Mouse (Mus musculus) thymus, postnatal 14 days (tissue): ENCODE results near the gene Vwce.

Source experiments
- DNase-seq: peaks from one replicate; pipeline ENCODE4 v3.0.0; 2021

The Vwce gene

DNA sequence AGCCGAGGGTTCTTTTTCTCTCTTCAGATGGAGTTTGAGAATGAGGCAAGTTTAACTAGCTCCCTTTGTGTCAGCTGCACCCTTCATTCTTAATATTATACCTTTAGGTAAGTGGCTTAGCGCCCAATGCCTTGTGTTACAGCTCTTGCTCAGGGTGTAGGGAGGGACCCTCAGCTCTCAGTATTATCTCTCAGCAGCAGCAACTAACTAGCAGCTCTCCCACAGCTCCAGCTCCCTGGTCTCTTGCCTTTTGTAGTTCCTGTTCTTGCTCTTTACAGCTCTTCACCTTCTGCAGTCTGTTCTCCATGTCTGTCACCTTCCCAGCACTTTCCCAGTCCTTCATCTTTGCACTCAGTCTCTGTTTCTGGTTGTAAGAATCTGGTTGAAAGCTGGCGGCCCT lies 57.6 kb downstream of the Vwce start:
- no peak for DNase-seq

DNA sequence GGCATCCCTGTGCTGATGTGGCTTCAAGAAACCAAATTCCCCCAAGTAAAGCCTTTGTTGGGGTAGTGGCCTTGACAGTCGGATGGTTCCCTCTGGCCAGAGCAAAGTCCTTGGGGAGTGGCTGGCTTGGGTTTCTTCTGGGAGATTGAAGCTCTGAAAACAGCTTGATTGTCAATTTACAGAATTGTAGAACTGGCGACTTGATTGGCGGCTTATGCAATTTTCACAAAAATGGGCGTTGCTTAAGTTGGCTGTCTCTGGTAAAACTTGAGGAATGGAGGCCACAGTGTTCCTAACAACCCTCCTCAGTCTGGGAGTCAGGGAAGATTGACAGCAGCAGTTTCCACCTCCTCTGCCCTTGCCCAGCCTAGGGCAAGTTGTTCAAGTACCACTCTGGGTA lies 58.3 kb downstream of the Vwce start:
- DNase-seq: no peak

DNA sequence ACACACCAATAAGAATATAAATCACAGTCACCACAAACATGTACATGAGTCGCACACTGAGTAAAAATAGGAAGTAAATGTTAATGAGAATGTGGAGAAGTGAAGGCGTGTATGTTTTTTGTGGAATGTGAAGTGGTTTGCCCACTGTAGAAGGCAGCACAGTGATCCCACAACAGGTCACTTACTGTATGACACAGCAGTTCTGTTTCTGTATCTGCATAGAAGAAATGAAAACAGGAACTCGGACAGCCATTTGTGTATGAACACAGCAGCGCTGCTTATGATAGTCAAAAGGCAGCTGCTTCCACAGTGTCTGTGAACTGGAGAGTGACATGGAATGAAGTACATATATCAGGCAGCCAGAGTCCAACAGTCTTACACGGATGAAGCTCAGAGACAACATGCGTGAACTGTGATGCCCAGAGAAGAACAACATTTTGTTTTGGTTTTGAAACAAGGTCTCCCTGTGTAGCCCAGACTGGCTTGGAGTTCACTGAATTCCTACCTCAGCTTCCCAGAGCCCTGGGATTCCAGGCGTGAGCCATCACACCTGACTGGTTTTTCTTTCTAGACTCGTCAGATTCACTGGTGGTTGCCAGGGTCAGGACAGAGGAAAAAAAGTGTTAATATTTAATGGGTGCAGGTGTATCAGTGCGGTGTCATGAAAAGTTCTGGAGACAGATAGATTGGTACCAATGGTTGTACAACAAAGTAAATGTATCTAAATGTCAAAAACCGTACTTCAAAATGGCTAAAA lies 60.1 kb downstream of the Vwce start:
- no peak for DNase-seq

DNA sequence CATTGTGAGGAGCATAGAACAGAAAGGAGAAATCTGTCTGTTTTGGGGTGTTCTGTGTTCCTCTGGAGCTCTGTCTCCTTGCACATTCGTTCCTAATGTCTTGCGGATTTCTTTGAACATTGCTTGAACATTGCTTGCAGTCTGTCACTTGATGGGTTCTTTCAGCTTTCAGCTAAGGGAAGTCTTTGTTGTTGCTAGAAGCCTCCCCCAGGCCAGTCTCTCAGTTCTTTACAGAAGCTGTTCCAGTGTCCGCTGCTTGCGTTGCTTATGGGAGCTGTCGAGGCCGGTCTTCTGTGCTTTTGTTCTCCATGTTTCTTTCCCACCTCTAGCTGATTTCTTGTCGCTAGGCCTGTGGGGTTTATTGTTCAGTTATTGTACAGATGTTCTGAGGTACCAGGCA lies 61.8 kb downstream of the Vwce start:
- DNase-seq: no peak

DNA sequence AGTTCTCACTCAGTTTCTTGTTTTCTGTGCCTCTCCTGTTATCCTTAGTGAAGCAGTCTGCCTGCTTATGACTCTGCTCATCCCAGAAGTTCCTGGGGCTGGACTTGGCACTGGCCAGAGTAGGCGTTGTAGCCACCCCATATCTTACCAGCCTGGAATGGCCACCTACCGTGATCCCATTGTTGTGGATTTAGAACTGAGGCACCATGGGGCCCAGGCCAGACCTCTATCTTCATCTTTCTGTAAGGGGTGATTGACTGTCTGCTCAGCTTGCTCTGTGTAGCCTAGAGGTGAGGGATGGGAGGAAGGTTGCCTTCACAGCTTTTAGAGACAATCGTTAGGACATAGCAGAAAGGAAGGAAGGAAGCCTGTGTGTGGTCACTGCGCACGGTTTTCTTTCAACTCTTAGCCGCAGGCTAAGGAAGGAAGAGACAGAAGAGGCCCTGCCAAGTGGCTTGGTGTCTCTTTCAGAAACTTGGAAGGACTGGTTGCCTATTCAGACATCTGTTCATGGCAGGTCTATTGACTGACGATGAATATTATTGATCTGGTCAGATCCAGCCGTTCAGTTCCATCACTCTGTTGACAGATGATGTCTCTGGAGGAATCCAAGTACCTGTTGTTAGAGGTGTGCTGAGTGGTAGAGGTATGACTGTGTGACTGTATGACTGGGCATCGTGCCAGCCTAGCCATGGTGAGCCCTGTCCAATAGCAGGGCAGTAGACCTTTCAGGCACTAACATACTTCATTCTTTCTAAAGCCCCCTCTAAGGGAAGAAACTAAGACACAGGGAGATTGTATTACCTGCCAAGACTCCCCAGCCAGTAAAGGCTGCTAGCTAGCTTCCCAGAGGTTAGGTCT lies 64.3 kb downstream of the Vwce start:
- no peak for DNase-seq

DNA sequence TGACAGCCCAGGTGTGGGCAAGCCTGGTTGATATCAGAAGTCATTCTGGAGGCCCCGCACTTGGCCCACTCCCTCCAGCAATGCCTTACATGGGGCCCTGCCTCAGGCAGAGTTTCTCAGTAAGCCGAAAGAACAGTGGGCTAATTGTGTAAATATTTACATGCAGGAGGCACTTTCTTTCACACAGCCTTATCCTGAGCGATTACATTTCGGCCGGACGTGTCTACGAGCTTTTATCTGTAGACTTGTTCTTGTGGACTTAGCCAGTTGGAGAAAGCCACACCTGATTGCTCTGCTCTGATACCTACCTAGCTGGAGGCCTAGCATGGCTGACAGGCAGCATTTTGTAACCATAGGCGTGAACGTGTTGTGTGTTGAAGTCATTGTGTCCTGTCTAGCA lies 65.8 kb downstream of the Vwce start:
- DNase-seq: no peak

DNA sequence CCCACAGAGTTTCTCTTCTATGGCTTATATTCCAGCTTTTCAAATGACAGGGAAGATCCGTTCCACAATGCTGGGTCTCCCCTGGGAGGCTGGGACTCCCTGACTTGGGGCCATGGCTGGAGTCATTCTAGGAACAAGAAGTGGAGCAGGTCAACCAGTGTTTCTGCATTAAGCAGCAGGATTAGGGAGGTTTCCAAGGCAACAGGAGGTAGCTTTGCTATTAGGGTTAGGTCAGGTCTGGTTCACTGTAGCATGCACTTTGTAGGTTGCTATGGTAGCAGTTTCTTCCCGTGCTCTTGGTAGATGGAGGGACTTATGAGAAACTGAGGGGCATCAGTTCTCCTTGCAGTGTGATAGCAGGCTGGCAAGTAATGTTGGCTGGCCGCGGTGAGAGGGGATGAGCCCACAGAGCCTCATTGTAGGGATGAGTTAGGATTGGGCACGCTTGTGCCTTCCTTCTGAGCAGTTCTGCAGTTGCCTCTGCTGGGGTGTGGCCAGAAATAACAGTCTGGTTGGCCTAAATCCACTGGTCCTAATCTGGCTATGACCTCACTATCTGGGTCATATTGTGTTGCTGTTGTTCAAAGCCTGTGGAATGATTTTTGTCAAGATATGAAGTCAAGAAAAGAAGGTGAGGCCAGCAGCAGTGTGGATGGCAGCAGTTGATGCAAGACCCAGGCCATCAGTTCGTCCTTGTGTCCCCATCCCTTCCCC lies 67.2 kb downstream of the Vwce start:
- DNase-seq: no peak

DNA sequence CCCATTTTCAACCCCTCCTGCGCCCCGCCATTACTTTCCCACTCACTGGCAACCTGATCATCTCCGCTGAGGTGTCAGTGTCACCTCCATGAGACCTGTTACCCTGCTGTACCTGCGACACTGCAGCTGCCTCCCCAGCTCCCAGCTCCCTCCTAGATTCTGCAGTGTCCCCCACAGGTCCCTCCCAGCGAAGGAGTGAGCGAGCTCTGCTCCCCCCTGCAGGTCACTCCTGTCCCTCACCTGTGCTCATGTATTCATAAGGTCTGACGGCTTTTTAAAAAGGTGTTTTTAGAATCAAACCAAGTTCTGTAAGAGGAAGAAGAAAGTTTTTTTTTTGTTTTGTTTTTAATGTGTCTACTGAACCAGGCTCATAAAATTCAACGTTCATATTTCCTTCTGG lies 68.1 kb downstream of the Vwce start:
- DNase-seq: no peak

DNA sequence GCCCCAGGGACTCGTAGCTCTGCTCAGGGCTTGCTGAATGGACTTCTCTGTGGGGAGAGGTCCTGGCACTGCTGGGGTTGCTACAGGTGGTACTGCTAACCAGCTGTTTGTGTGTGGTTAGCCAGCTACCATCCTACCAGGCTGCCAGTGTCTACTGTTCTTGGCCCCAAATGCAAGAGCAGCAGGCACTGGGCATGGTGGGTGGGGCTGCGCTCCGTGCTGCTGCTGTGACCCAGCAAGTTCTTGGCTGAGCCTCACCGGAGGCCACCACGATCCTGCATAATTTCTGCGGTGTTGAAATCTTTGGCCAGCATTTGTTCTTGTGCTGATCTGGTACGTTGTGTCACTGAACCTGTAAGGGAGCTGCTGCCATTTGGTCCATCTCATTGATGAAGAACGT lies 69.5 kb downstream of the Vwce start:
- DNase-seq: no peak

DNA sequence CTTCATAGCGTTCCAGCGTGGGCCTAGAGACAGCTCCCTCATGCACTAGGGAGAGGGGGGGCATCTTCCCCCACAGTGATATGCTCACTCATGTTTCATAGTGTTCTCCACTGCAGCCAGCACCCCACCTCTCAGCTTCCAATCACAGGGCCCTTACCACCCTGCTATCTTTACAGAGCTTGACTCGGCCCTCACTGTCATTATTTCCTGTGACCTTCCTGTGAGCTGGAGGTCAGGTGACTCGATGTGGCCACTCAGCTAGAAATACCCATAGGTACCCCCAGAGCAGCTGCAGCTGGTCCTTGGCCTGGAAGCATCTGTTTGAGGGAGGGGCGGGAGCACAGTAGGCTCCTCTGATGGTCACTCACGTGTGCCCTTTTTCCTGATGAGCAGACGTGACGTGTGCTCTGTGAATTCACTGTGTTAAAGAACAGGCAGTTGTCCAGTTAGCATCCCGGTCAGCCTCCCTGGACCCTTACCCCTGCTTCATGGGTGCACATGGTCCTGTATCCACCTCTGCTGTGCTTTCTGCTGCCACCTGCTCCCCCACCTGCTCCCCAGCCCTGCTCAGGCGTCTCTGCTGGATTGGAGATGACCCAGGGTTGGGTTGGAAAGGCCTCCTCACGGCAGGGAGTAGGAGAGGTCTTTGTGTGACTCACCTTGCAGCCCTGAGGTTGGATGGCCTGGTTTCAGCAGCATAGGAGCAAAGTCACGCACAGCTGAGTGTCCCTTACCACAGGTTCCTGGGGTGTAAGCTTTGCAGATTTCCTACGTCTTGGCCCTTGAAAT lies 73.3 kb downstream of the Vwce start:
- no peak for DNase-seq

DNA sequence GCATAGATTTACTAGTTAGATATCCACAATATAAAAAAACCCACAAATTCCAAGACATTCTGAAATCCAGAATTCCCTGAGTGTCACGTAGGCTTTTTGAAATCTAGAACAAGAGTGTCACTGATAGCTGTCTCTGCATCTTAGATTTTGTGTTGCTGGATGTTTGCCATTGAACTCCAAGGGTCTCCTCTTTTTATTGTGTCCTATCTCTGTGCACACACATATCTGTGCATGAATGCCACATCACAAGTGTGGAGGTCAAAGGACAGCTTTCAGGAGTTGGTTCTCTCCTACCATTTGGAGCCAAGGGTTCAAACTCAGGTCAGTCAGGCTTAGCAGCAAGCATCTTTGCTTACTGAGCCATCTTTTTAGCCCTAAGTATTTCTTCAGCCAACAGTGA lies 73.9 kb downstream of the Vwce start:
- no peak for DNase-seq

DNA sequence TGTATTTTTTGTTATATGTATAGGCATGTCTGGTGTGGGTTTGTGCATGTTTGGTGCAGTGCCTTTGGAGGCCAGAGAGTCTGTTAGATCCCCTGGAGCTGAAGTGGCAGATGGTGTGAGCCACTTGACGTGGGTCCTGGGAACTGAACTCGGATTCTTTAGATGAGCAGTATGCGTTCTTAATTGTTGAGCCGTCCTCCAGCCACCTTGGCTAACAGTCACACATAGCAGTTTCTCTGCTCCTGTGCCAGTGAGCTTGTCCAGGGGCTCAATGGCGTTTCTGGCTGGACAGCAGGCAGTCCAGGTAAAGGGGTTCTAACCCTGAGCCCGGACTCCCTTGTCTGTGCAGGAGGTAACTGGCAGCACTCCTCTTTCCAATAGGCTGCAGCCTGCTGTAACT lies 74.9 kb downstream of the Vwce start:
- no peak for DNase-seq

DNA sequence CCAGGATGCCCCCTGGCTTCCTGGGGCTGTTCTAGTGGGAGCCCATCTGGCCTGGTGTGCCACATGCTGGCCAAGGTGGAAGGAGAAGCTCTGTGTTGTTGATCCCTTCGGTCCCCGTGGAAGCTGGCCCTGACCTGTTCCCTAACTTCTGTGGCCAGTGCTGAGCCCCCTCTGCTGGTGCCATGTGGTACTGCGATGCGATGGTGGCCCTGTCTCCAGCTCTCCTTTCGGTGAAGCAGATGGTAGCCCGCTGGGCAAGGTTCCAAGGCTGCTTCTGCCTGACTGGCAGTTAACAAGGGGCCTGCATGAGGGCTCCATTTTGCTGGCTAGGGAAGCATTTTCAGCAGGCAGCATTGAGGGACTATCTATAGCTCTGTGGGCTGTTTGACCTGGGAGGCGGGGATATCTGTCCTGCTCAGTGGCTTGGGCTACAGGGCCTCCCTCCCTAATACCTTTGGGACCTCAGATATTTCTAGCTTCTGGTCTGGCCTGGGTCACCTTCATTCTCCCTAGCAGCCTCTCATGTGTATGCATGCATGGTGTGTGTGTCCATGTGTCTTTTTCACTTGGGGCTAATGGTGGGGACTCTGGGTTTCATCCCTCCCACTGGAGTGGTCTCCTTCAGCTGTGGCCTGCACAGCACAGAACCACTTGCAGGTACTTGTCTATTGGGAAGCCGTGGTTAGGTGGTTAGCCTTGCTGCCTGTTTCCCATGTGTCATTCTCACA lies 75.5 kb downstream of the Vwce start:
- peak; percentile 90 for DNase-seq

DNA sequence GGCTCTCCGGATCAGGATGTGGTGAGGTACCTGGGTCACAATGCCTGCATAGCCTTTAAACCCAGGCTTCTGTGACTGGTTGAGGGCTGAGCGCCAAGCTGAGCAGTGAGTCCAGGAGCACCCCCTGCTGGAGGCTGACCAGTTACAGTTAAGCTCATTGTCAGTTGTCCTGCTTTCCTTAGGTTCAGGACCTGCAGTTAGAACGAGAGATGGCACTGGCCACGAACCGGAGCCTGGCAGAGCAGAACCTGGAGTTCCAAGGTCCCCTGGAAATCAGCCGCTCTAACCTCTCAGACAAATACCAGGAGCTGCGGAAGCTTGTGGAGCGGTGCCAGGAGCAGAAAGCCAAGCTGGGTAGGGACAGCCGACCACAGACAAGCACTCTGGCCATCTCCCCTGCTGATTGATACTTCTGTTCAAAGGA lies 76.1 kb downstream of the Vwce start:
- peak; percentile 71 for DNase-seq

DNA sequence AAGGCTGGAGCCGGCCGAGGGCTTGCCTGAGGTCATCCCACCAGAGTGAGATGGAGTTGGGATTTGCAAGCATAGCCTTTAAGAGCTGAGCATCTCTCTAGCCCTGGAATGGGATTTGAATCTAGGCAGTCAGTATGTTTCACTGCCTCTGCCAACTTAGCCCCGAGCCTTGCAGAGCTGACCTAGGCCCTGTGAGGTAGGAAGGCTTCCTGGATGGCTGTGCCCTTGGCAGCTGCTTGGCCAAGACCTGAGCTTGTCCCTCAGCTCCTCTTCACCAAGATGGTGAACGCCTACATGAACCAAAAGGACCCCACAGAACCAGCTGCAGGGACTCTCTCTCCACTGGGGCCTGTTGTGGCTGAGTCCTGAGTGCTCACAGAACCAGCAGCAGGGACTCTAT lies 76.7 kb downstream of the Vwce start:
- DNase-seq: no peak

DNA sequence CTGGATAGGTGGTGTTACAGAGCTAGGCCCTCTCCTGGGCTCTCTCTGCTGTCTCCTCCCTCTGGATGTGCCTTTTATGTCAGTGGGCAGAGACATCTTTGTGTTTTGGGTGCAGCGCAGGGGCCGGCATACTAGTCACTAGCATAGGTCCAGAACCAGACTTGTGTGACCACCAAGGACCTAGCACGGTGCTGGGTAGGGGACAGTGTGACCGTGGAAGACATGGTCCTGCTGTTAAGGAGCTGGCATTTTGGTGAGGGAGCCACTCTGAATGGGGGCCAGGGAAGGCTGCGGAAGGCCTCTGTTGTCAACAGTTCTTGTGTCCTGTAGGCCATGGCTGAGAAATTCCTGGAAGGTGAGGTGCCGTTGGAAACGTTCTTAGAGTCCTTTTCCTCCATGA lies 78.2 kb downstream of the Vwce start:
- no peak for DNase-seq

DNA sequence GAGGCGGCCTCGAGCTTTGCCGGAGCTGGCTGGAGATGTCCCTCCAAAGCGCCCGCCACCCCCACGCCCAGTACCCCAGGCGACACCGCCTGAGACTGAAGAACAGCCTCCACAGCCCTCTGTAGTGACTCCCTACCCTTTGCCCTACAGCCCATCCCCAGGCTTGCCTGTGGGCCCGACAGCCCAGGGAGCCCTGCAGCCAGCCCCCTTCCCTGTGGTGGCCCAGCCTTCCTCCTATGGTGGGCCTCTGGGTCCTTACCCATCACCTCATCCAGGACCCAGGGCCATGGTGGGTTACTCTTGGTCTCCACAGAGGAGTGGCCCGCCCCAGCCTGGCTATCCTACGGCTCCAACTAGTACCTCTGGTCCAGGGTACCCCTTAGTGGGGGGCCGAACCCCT lies 78.6 kb downstream of the Vwce start:
- no peak for DNase-seq

DNA sequence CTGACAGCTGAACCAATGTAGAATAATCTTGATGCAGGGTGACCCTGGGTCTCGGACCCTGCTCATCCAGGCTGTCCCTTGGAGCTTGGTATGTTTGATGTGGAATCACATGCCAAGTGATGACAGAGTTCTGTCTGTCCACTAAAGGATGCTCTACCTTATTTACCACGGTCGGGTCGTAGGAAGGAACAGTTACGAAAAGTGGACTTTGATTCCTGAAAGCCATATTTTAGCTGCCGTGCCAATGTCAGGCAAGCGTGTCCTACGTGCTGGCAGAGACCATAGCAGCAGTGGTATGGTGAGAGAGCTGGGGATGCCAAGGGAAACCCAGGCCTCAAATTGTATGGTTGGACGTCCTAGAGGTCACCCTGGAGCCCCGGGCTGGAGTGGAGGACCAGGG lies 79.5 kb downstream of the Vwce start:
- DNase-seq: no peak

DNA sequence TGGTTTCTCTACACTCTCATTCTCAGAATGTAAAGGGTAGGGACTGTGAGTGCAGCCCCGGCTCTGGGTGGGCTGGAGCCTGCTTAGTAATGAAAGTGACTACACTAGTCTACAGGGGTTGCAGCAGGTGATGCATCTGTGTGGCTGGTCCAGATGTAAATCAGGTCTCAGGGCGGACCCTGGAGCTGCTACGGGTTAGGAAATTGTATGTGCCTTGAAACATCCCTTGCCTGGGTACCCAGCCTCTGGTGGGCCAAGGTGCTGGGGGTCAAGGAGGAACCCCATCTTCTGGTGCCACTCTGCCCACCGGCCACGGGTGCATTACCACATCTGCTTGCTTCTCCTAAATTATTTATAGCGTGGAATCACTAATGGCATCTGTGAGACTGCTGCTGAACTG lies 80.2 kb downstream of the Vwce start:
- DNase-seq: no peak

DNA sequence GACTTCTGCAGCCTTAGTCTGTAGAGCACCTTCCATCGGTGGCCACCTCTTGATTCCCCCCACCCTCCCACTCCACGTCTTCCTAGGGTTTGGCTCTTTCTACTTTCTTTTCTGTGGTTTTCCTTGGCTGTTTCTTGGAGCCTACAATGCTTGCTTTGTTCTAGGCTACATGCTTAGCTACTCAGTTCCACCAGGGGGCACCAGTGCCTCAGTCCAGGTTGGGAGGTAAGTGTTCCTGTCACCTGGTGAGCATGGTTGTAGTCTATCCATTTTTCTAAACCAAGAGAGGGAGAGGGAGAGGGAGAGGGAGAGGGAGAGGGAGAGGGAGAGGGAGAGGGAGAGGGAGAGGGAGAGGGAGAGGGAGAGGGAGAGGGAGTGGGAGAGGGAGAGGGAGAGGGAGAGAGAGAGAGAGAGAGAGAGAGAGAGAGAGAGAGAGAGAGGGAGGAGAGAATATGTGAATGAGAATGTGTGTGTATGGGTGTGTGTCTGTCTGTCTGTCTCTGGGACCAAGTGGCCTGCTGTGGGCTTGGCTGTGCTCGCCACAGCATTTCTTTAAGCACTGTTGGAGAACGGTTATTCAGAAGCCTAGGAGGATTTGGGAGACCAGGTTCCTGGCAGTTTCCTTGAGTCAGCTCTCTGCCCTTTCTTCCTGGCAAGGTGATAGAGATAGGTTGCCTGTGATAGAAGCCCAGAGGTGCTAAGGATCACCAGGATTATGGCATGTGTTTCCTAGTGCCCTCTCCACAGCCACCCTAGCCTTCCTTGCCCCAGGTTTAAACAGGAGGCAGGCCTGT lies 80.9 kb downstream of the Vwce start:
- peak; percentile 89 for DNase-seq

DNA sequence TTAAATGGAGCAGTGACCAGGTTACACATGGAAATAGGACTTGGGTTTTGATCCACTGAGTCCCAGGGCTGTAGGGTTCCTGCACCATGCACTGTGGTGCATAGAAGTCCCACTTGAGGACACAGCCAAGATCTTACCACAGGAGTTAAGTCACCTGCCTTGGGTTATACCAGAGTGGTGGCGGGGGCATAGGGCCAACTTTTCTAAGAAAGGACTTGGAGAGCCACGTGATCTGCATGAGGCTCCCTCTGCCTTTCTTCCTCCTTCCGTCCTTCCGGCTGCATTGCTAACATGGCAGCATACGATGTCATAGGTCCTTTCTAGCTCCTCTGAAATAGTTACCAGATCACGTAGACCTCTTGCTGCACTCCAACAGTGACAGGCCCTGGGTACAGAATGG lies 81.5 kb downstream of the Vwce start:
- DNase-seq: no peak
